Mouse (Mus musculus) spleen, adult 2 months (tissue): Measurements from ENCODE around the gene Tns2.

ENCODE experiments used
- CTCF ChIP-seq: fragments of 200-500 bp; IDR thresholded peaks from 2 replicates; pipeline ENCODE4 v1.5.1; 2011; ENCODE audit warnings: mild to moderate bottlenecking, inconsistent platforms; ENCODE audit not compliant: insufficient read depth, insufficient read length, insufficient replicate concordance; ENCODE audit errors: extremely low read depth
- POLR2A ChIP-seq: fragments of 200-500 bp; IDR thresholded peaks from 2 replicates; pipeline ENCODE4 v1.6.1; 2011; ENCODE audit warnings: low read depth, low read length, inconsistent platforms

DNA sequence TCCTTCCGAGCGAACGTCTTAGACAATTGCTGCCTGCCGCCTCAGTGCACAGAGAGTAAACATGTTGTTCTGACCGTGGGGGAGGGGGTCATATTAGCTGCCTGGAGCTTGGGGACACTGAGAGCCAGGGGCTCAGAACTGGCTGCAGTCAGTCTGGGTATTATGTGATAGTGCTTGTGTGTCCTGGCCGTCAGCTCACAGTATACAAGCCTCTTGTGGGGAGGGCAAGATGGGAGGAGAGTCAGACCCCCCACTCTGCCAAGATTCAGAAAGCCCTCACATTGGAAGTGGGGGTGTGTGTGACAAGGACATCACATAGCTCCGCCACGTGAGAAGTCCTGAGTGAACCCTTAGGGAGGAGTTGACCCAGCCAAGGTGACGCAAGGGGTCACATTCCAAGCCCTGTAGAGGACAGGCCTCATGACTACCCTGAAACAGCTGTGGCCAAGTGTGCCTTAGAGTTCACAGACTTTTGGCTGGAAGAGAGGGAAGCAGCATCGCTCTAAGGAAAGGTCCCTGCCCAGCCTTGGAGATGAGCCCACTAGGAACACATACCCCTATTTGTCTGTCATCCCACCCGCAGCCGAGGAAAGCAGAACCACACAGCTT is 3.8 kb downstream of the Tns2 start:
- TF ChIP-seq CTCF (no peak), POLR2A (no peak; the same call in 1 of the 2 replicates)
